In genomic region chr19:6527439-6527838, GRCm38 (mm10) we compare ENCODE assay signal across 26 mouse cellular contexts. TPM values are rescaled to one million over a fixed set of nuclear protein-coding genes. Genes with fewer than 3 reads are reported as not detected.
DNase-seq lines count a peak whose midpoint lies in the region; ATAC-seq and TF ChIP-seq lines count a peak whose summit lies in the region.
"Had no signal": no experiment of that assay in that cellular context is flagged by ENCODE, and none has a peak within 500 bp of the region (broad histone marks: within the 10 kb centered on the region; RNA-seq: fewer than 3 reads in every experiment).

No protein-coding gene starts in this region.

- no peak for ATAC-seq in hindbrain, embryonic 13.5 days (ENCODE audit: low FRiP score)
- ATAC-seq: forebrain, embryonic 15.5 days; Patski had no signal

- H3K27ac ChIP-seq in hindbrain, embryonic 13.5 days, result 0 out of 2 replicates have a peak overlapping the region, but pooled peaks have one; percentile 52
- H3K27ac ChIP-seq in hindbrain, embryonic 10.5 days, result no peak overlapping the region
- 0 out of 2 replicates have a peak overlapping the region, but pooled peaks have one; percentile 6 for H3K27ac ChIP-seq in cortical plate, adult 2 months (ENCODE audit: insufficient read depth, low read length)
- H3K27ac ChIP-seq: embryonic facial prominence, embryonic 12.5 days; forebrain, embryonic 15.5 days; heart, embryonic 13.5 days had no signal

- intact Hi-C loops in left cerebral cortex, postnatal 4 days (cut with DNase I), result no loop called here
- intact Hi-C loops in left cerebral cortex, postnatal 10 days (cut with DNase I), result no loop called here

- H3K36me3 ChIP-seq in hindbrain, embryonic 13.5 days, result peaks cover 56% of the 10 kb centered on the region
- no peaks in the 10 kb centered on the region; the same call in 1 of the 2 replicates for H3K36me3 ChIP-seq in hindbrain, embryonic 10.5 days
- H3K36me3 ChIP-seq: embryonic facial prominence, embryonic 12.5 days; heart, embryonic 13.5 days had no signal

- no peak overlapping the region for H3K9ac ChIP-seq in hindbrain, embryonic 13.5 days
- H3K9ac ChIP-seq: embryonic facial prominence, embryonic 12.5 days; forebrain, embryonic 15.5 days; heart, embryonic 13.5 days had no signal

- TF ChIP-seq CTCF in cortical plate, adult 2 months (IDR thresholded peaks at IDR 0.05; ENCODE audit: extremely low read depth, insufficient read depth, low read length), result no peak

- no peak overlapping the region for H3K4me3 ChIP-seq in hindbrain, embryonic 13.5 days
- H3K4me3 ChIP-seq in hindbrain, embryonic 10.5 days, result no peak overlapping the region
- H3K4me3 ChIP-seq in cortical plate, adult 2 months (ENCODE audit: insufficient read depth, low read length), result no peak overlapping the region
- H3K4me3 ChIP-seq: embryonic facial prominence, embryonic 12.5 days; erythroblast, embryonic 14.5 days; forebrain, embryonic 15.5 days; heart, embryonic 13.5 days; megakaryocyte, embryonic 14.5 days had no signal

- H3K4me1 ChIP-seq in hindbrain, embryonic 13.5 days (replicated peaks), result peaks cover 48% of the 10 kb centered on the region
- H3K4me1 ChIP-seq in hindbrain, embryonic 10.5 days (replicated peaks), result peaks cover 52% of the 10 kb centered on the region
- peaks cover 25% of the 10 kb centered on the region for H3K4me1 ChIP-seq in cortical plate, adult 2 months (ENCODE audit: control insufficient read depth, insufficient read depth, low read length)

- 86% methylated on average over 3 of the region's 3 CpGs for WGBS in hindbrain, embryonic 13.5 days
- WGBS in hindbrain, embryonic 10.5 days, result 91% methylated on average over 3 of the region's 3 CpGs

- no peak for TF ChIP-seq POLR2A in cortical plate, adult 2 months (IDR thresholded peaks at IDR 0.05; ENCODE audit: extremely low read depth, insufficient read depth, low read length)

- no peak for DNase-seq in hindbrain, embryonic 10.5 days (ENCODE audit: low spot score)
- DNase-seq in left cerebral cortex, postnatal 4 days, result peak; percentile 83
- DNase-seq in left cerebral cortex, postnatal 10 days (ENCODE audit: extremely low spot score in 1 of 2, low spot score in 2 of 2), result no peak
- peak; percentile 87 for DNase-seq in cerebellum, adult 8-10 months
- DNase-seq in kidney, postnatal 4 days, result no peak
- no peak for DNase-seq in urinary bladder, adult 18-20 months (ENCODE audit: low spot score in 2 of 2)
- DNase-seq: adrenal gland, postnatal 14 days; gastrocnemius, postnatal 14 days; heart, adult 18-20 months; lung, adult 18-20 months; midbrain, embryonic 14.5 days; thymus, postnatal 14 days had no signal

- no peaks in the 10 kb centered on the region for H3K27me3 ChIP-seq in hindbrain, embryonic 13.5 days
- peaks cover 12% of the 10 kb centered on the region for H3K27me3 ChIP-seq in hindbrain, embryonic 10.5 days (ENCODE audit: insufficient read depth, poor library complexity, severe bottlenecking)
- H3K27me3 ChIP-seq: forebrain, embryonic 15.5 days had no signal

- no peaks in the 10 kb centered on the region for H3K9me3 ChIP-seq in hindbrain, embryonic 13.5 days
- no peaks in the 10 kb centered on the region for H3K9me3 ChIP-seq in hindbrain, embryonic 10.5 days
- H3K9me3 ChIP-seq: embryonic facial prominence, embryonic 12.5 days; forebrain, embryonic 15.5 days; heart, embryonic 13.5 days; megakaryocyte, embryonic 14.5 days had no signal

- H3K4me2 ChIP-seq in hindbrain, embryonic 13.5 days, result no peak overlapping the region
- H3K4me2 ChIP-seq: embryonic facial prominence, embryonic 12.5 days; forebrain, embryonic 15.5 days; heart, embryonic 13.5 days; liver, embryonic 11.5 days had no signal

RNA-seq across cellular contexts. Expression of gene Slc22a12, which starts 15.4 kb away (rescaled TPM):
- 0.10 and 0.23 TPM in 2 replicates for polyA plus RNA-seq in hindbrain, embryonic 13.5 days (2015; fragmentation: Nextera tagmentation; extraction: Ambion mirVana)
- polyA plus RNA-seq in hindbrain, embryonic 10.5 days (2016; fragmentation: Nextera tagmentation; extraction: Ambion mirVana), result not detected in 2 replicates
- under 1 TPM in 1 of 2 experiments, not detected in 1; 0.30 TPM for total RNA-seq in left cerebral cortex, postnatal 4 days (2021)
- under 1 TPM; 0.28 to 0.51 TPM for total RNA-seq in left cerebral cortex, postnatal 10 days (2021)
- 0.15 and 0.38 TPM in 2 replicates for polyA plus RNA-seq in cortical plate, adult 2 months (2012; rRNA removed)
- total RNA-seq: adrenal gland, postnatal 14 days; common myeloid progenitor, adult 5-6 weeks; ES-E14; gastrocnemius, postnatal 14 days; heart, postnatal 25 days had no signal
- polyA plus RNA-seq: embryonic facial prominence, embryonic 12.5 days; erythroblast, embryonic 14.5 days; forebrain, embryonic 15.5 days; heart, embryonic 13.5 days; intestine, embryonic 14.5 days; liver, embryonic 11.5 days; midbrain, embryonic 14.5 days; Patski; small intestine, adult 2 months had no signal

Comparison
In these comparisons a context has a peak if more than half of its experiments do, and no peak if none do; other contexts are left out.
1. DNase-seq: peak in left cerebral cortex, postnatal 4 days (single experiment) and cerebellum, adult 8-10 months (single experiment); none in hindbrain, embryonic 10.5 days (single experiment), left cerebral cortex, postnatal 10 days (0 of 2), kidney, postnatal 4 days (0 of 2) and urinary bladder, adult 18-20 months (0 of 2).